Mouse (Mus musculus): Measurements from ENCODE around the gene Sh3gl2.

GRCm38 (mm10) chr4:85345911-85346310 lies 141.0 kb downstream of the Sh3gl2 start:
- TF ChIP-seq CTCF (IDR thresholded peaks at IDR 0.05; ENCODE audit: low read depth) (no peak), EP300 (optimal IDR thresholded peaks at IDR 0.05) (no peak)
